Mouse (Mus musculus) ES-E14 (cell line): ENCODE results near the gene Ldlrad3. TPM values are rescaled to one million over a fixed set of nuclear protein-coding genes. Genes with fewer than 3 reads are reported as not detected.

Source experiments
- DNase-seq: peaks from one replicate; pipeline ENCODE4 v3.0.0-alpha.2; 2013; ENCODE audit warnings: low read depth, low spot score
- H3K27ac ChIP-seq: 2 replicates; pipeline ENCODE4 v1.5.1; 2012; ENCODE audit warnings: low read depth, mild to moderate bottlenecking, low read length, moderate library complexity, mixed read lengths; ENCODE audit not compliant: poor library complexity, insufficient read depth, severe bottlenecking
- H3K36me3 ChIP-seq: 2 replicates; pipeline ENCODE4 v1.6.1; 2012; ENCODE audit warnings: mild to moderate bottlenecking, low read length, moderate library complexity, mixed read lengths; ENCODE audit not compliant: control insufficient read depth, poor library complexity, insufficient read depth, severe bottlenecking
- H3K4me1 ChIP-seq, 2 experiments: fragments of 150-350 bp in 1 of 2; sonication (generic) in 1 of 2; 2 replicates each; pipeline ENCODE4 v1.6.1; 2012; ENCODE audit warnings: low read length in 2 of 2, mild to moderate bottlenecking in 1 of 2, mixed read lengths in 1 of 2; ENCODE audit not compliant: control insufficient read depth in 2 of 2, insufficient read depth in 2 of 2, poor library complexity in 1 of 2
- H3K4me3 ChIP-seq, 2 experiments: fragments of 150-350 bp in 1 of 2; sonication (generic) in 1 of 2; 2 replicates each; pipeline ENCODE4 v1.5.1; 2012; ENCODE audit warnings: low read length in 2 of 2, low read depth in 1 of 2, mild to moderate bottlenecking in 1 of 2, mixed read lengths in 1 of 2; ENCODE audit not compliant: insufficient read depth in 1 of 2, poor library complexity in 1 of 2, severe bottlenecking in 1 of 2
- H3K9ac ChIP-seq: 2 replicates; pipeline ENCODE4 v1.6.1; 2012; ENCODE audit warnings: low read depth, mild to moderate bottlenecking, low read length, mixed read lengths; ENCODE audit not compliant: poor library complexity, insufficient read depth, severe bottlenecking
- H3K9me3 ChIP-seq: fragments of 150-350 bp; sonication (generic); 2 replicates; pipeline ENCODE4 v1.6.1; 2012; ENCODE audit warnings: low read depth, mild to moderate bottlenecking, low read length; ENCODE audit not compliant: control insufficient read depth, insufficient read depth
- CHD2 ChIP-seq: IDR thresholded peaks from 2 replicates; pipeline ENCODE4 v1.6.1; 2014; ENCODE audit warnings: mild to moderate bottlenecking, low read depth, low read length, inconsistent platforms
- HCFC1 ChIP-seq: IDR thresholded peaks from 2 replicates; pipeline ENCODE4 v1.6.1; 2012; ENCODE audit warnings: low read length, inconsistent platforms, borderline replicate concordance; ENCODE audit not compliant: insufficient read depth
- MAFK ChIP-seq: IDR thresholded peaks from 2 replicates; pipeline ENCODE4 v1.6.1; 2014; ENCODE audit warnings: mild to moderate bottlenecking, low read depth, low read length, inconsistent platforms; ENCODE audit not compliant: insufficient read depth
- ZC3H11A ChIP-seq: IDR thresholded peaks from 2 replicates; pipeline ENCODE4 v1.6.1; 2012; ENCODE audit warnings: low read depth, mild to moderate bottlenecking, inconsistent platforms, low read length, borderline replicate concordance
- ZNF384 ChIP-seq: IDR thresholded peaks from 2 replicates; pipeline ENCODE4 v1.6.1; 2012; ENCODE audit warnings: low read depth, low read length, inconsistent platforms
- in situ Hi-C, 2 experiments: fragments of 600-800 bp; cut with MboI; formaldehyde crosslinking; loops; one replicate each; pipeline ENCODE4 v1.15.1; 2025; ENCODE audit warnings: low sequenced_read_pairs in 2 of 2, inconsistent platforms in 1 of 2; ENCODE audit not compliant: unreplicated experiment in 2 of 2
- total RNA-seq: library from RNA; depleted of rRNA; stranded (reverse); fragments of 300-350 nt; gene quantifications from 2 replicates; pipeline ENCODE4 v1.2.3, GENCODE M21; 2012

The Ldlrad3 gene
- total RNA-seq, 1 experiment: 27.1 TPM

DNA sequence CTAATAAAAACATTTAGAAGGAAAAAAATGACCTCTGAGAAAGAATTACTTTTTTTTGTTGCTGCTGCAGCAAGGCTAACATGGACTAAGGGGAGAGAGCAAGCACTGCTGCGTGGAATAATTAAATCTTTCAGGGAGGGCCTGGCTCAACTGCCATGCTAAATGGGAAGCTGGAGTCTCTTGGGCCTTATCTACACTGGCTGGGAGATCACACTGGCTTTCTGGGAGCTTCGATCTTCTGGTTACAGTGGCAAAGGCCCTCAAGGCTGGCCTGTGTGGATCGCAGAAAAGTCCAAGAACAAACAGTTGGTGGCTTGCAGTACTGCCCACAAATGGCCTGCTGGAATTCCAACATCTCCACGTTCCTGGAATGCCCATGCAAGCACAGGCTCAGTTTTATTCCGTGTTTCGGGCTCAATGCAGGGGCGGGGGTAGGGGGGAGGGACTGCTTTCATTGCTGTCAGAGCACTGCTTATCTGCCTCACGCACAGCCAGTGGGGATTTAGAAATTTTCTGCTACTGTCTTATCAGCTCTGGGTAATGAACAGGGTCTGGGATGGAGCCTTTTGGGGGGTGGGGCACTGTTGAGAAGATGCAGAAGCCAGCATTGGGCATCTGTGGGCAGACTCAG lies 180.7 kb downstream of the Ldlrad3 start:
- no peak for DNase-seq
- in situ Hi-C loops: no loop called here
- H3K4me1 ChIP-seq: peaks cover 4 to 12% of the 10 kb centered on the region in 2 experiments; a peak in 2 of 4 replicates
- no peak for TF ChIP-seq HCFC1
- TF ChIP-seq ZC3H11A: no peak
- no peak for TF ChIP-seq MAFK
- TF ChIP-seq ZNF384: no peak
- TF ChIP-seq CHD2: no peak
- H3K4me3 ChIP-seq: no peak overlapping the region
- no peaks in the 10 kb centered on the region for H3K36me3 ChIP-seq
- no peak overlapping the region for H3K9ac ChIP-seq
- H3K27ac ChIP-seq: 0 out of 2 replicates have a peak overlapping the region, but pooled peaks have one; percentile 24
- H3K9me3 ChIP-seq: no peaks in the 10 kb centered on the region

DNA sequence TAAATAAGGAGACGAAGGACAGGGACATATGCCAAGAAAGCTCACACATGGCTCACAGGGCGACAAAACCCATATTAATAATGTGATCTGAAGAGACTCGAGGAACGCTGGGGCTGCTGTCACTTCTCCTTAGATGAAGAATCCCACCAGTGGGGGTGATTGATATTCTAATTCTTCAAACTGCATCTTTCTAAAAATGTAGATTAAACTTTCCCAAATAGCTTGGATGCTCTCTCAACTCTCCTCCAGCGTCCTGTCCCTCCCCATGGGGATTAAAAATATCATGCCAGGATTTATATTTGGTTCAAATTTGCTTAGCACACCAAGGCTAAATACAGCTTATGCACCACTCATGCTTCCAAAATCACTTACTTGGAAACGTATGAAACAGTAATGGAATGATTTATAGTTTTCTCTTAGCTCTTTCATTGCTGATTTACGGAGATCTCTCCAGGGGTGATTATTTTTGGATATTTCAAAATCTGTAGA lies 182.4 kb downstream of the Ldlrad3 start:
- in situ Hi-C loops: no loop called here
- DNase-seq: no peak
- Histone ChIP-seq H3K36me3 (no peaks in the 10 kb centered on the region), H3K9me3 (no peaks in the 10 kb centered on the region), H3K4me1 (peaks cover 4 to 12% of the 10 kb centered on the region in 2 experiments; a peak in 2 of 4 replicates), H3K9ac (no peak overlapping the region), H3K4me3 (no peak overlapping the region), H3K27ac (no peak overlapping the region)
- TF ChIP-seq HCFC1 (no peak), ZC3H11A (no peak), MAFK (no peak), ZNF384 (no peak), CHD2 (no peak)

DNA sequence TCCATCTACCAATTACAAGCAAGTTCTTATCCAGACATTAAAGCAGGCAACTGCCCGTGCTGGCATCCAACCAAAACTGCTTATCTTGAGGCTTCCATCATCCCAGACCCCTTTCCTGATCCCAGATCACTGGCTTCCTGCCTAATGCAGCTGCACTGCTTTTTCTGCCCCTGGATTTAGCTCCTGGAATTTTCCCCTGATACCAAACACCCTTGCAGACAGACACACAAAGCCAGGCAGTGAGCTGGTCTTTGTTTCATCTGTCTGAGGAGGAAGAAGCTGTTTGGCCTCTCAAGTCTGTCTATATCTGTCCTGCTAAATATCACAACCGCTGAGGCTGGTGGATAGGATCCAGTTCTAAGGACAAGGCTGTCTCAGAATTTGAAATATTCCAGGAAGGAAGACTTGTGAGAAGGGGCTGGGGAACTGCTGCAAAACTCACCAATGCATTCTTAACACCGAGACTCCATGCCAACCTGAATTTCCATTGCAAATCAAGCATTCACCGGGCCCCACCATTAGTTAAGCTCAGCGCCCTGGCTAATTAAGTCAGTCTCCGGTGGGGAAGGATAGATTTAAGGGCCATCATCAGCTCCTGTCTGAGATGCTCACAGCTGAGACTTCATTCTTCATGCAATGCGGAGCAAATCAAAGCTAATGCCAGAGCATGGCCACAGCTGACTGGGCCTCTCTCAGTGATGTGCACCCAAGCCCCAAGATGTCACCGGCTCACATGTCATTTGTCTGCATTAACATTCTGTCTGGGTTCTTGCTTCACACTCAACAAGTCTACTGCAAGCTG lies 183.0 kb downstream of the Ldlrad3 start:
- Histone ChIP-seq H3K9ac (no peak overlapping the region), H3K9me3 (no peaks in the 10 kb centered on the region), H3K36me3 (no peaks in the 10 kb centered on the region), H3K27ac (no peak overlapping the region), H3K4me1 (peaks cover 4 to 12% of the 10 kb centered on the region in 2 experiments; a peak in 2 of 4 replicates), H3K4me3 (no peak overlapping the region)
- no peak for DNase-seq
- no peak for TF ChIP-seq ZNF384
- no peak for TF ChIP-seq HCFC1
- TF ChIP-seq MAFK: no peak
- TF ChIP-seq CHD2: no peak
- TF ChIP-seq ZC3H11A: no peak
- in situ Hi-C loops: no loop called here

DNA sequence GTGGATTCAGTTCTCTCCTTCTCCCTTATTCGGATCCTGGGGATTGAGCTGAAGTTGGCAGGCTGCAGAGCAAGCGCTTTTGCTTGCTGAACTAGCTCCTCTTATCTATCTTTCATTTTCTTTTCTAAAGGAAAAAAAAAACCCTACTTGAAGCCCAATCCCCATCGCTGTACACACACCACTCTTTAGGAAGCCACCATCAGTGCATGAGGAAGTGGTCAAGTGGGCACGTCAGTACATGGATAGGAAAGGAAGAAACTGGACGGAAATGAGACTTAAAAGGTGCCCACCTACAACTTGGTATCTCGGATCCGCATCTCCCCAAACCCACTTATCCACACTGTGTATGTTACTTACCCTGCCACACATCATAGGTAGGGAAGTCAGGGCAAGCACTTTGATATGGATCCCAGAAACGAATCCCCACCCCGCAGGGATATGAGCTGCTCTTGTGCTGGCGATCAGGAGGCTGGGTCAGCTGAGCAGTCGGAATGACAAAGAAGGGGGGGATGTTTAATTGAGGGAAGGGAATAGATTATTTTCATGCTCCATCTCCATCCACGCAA lies 183.7 kb downstream of the Ldlrad3 start:
- no peak overlapping the region for H3K9ac ChIP-seq
- in situ Hi-C loops: no loop called here
- H3K4me1 ChIP-seq: peaks cover 4 to 12% of the 10 kb centered on the region in 2 experiments; a peak in 2 of 4 replicates
- H3K4me3 ChIP-seq: no peak overlapping the region
- H3K9me3 ChIP-seq: no peaks in the 10 kb centered on the region
- DNase-seq: no peak
- no peak overlapping the region for H3K27ac ChIP-seq
- TF ChIP-seq HCFC1 (no peak), ZC3H11A (no peak), MAFK (no peak), ZNF384 (no peak), CHD2 (no peak)
- H3K36me3 ChIP-seq: no peaks in the 10 kb centered on the region

DNA sequence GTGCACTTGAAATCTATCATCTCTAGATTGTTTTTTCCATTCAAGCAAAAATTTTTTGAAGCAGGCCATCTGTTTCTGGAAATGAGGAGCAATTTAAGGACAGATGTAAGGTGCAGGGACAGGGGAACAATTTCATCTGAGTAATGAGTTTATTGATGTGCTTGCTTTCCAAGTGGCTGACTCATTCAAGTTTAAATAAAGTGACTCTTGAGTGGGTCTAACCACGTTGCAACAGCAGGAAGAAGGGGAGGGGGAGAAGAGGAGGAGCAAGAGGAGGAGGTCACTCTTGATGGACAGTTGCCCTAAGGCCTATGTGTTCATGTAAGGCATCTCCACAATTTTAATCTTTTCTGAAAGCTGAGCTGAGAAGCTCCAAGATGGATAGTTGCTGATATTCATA lies 184.5 kb downstream of the Ldlrad3 start:
- Histone ChIP-seq H3K4me1 (peaks cover 4 to 12% of the 10 kb centered on the region in 2 experiments; a peak in 2 of 4 replicates), H3K9me3 (no peaks in the 10 kb centered on the region), H3K4me3 (no peak overlapping the region), H3K27ac (no peak overlapping the region), H3K36me3 (no peaks in the 10 kb centered on the region), H3K9ac (no peak overlapping the region)
- DNase-seq: no peak
- TF ChIP-seq HCFC1 (no peak), ZNF384 (no peak), CHD2 (no peak), MAFK (no peak), ZC3H11A (no peak)
- in situ Hi-C loops: no loop called here
